Mouse (Mus musculus) left cerebral cortex, adult 9 months (tissue): ENCODE results near the gene Gm13271.
"Not testable (repeated sequence)": the region's sequence is repeated elsewhere in the genome, so short reads cannot be mapped to it uniquely, and the experiment has no call there.

Experiments used
- DNase-seq, 2 experiments: peaks; one replicate each; pipeline ENCODE4 v3.0.0; 2022; ENCODE audit warnings: low spot score in 2 of 2

Gene Gm13271

DNA sequence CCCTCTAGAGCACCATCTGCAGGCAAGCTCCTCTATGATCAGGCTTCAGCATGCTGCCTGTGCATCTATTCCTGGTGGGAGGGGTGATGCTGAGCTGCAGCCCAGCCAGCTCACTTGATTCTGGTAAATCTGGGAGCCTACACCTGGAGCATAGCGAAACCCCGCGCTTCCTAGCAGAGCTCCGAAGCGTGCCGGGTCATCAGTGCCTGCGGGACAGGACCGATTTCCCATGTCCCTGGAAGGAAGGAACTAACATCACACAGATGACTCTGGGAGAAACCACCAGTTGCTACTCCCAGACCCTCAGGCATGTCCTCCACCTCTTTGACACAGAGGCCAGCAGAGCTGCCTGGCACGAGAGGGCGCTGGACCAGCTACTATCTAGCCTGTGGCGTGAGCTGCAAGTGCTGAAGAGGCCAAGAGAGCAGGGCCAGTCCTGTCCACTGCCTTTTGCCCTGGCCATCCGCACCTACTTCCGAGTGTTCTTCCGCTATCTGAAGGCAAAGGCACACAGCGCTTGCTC lies at the start of gene Gm13271:
Gene Gm13271, plus strand, starts transcription at position 51 of the 523 bp plus-strand sequence.
- peak; percentile 72 to 76 for DNase-seq

DNA sequence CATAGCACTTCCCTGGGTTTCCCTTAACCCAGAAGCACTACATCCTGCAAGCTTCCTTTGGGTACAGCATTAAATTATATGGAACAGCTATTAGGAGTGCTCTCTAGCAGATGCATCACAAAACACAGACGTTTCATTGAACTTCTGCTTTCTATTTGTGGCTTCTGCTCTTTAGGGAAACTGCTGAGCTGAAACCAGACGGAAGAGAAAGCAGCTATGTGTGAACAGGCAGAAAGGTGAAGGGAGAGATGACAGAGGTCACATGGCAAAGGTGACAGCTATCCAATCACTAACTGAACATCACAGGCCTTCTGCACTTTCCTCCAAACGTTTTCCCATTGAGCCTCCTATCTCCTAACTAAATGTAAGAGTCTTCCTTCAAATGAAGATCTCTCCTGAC lies 48.7 kb upstream of the Gm13271 start:
- DNase-seq: no peak

DNA sequence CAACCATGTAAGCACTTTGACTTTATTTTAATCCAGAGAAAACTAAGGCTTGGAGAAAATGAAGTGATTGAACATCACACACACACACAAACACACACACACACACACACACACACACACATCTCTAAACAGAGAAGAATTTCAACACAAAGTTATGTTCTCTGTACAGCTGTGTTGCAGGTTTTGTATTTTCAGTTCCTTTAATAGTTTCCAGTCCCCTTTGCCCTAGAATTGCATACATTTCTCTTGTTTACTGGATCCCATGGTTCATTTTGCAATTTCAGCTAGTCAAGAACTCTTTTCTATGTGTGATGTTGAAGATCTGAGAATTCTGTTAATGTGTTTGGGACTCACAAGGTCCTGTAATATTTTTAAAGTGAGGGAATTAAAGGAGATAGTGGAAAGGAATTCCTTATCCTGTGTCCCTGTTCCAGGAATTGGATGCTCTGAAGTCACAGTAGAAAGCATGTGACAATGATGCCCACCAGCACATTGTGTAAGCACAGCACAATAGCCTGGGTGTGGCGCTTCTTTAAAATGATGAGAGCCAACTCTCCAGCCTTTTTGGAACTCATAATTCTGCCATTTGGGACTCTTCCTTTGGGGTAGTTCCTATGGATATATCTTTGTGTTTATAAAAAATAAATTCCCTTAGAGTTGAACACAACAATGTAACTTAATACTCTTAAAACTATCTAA lies 47.4 kb upstream of the Gm13271 start:
- no peak for DNase-seq

DNA sequence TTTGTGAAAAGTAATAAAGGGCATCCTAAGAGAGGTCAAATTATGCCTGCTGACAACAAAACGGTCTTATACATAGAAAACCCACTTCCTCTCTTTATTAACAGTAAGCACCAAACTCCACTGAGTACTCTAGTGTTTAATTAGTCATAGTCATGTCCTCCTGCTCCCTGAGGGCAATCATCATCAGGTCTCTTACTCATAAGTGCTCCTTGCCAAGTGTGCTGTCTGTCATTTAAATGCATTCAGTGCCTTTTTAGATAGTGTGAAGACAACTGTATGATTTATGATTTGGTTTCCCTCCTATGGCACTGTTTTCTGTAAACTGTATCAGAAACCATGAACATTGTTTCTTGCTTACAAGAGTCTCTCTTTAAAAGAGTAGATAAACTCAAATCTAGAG lies 40.4 kb upstream of the Gm13271 start:
- DNase-seq: no peak

DNA sequence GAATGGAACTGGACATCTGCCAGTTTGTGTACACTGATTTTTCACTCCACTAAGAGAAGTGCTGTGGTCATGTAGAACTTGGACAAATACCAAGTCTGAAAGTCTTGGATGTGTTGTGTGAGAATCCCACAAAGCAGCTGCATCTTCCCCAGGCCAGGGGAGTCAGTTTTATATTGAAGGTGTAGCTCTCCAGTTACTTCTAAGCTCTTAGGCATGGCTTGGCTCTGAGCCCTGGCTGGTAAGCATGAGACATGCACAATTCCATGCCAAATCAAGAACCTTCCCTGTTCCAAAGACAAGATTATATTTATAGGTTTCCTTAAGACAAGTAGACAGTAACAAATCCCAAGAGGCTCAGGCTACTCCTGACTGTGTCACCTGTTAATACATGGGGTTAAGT lies 39.6 kb upstream of the Gm13271 start:
- DNase-seq: no peak

DNA sequence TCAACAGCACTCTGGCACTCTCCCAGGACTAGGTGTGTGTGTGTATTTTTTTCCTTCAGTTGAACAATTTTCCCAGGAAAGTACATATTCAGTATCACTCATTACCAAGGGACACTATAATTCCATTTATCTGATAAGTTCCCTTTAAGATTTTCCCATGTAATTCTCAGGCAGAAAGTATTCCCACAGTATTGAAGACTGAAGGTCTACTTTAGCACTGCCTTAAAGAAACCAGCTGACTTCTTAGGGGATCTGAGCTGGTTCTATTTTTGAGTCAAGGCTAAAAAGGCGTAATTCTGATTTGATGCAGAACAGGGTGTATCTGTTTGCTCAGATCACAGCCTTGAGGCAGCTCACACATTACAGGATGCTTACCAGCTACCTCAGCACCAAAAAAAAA lies 36.0 kb upstream of the Gm13271 start:
- DNase-seq: no peak

DNA sequence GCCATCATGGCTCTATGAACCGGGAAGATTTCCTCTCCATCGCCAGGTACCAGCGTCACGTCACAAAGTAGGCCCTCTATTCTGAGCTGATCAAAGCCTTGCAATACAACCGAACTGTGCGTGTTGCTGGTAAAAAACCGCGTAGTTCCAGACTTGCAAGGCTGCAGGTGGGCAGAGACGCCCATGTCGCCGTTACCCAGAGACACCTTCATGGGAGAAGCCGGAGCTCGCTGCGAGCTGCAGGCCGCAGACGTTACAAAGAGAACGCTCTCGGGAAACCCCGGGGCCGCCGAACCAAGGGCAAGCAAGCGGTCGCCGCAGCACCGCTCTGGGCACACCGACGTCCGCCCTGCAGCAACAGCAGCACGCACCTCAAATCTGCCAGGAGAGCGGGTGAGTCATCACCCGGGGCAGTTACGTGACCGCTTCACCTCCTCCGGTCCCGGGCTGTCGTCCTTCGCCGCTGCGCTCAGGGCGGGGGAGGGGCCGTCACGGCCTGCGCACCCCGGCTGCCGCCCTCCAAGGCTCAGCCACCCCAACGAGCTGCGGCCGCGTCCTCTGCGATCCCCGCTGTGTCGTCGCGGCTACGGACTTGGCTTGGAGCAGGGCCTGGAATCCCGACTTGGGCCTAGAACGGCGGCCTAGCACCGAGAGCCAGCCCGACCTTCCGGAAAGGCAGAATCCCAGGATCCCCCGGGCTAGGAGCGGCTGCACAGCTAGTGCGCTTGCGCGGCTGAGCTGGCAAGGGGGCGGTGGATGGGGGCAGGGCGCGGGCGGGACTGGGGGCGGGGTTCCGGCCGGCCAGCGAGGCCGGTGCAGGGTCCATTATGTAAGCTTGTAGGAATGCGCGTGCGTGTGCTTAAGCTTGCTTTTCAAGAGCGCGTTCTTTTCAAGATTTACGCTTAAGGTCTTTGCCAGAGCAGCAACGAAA lies 32.6 kb upstream of the Gm13271 start, which contains the start of the genes Gm26566 and Klhl9:
Gene Gm26566, plus strand, starts transcription at position 15 of the 931 bp plus-strand sequence.
Gene Klhl9, minus strand, starts transcription at position 675 of the 931 bp plus-strand sequence.
- peak; percentile 61 to 84 for DNase-seq

DNA sequence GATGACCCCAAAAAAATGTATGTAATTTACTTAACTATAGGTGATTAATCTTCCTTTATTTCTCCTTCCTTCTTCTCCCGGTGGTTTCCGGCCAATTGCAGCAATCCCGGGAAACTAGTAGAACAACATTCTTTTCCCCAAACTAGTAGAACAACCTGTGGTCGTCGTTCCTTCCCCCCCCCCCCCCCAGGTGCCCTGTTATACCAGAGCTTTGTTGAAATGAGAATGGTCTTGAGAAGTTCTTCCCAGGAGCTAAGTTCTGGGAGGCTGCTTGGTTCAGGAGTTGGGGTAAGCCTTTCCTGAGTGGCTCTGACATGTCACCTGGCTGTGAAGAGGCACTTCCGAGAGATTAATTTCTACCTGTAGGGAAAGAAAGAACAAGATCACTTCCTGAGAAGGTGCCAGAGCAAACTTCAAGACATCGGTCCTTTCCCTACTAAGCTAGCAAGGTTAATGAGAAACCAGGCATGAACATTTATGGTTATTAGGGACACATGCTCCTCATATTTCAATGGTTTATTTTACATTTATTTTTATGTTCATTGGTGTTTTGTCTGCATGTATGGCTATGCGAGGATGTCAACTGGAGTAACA lies 31.1 kb upstream of the Gm13271 start:
- no peak for DNase-seq

DNA sequence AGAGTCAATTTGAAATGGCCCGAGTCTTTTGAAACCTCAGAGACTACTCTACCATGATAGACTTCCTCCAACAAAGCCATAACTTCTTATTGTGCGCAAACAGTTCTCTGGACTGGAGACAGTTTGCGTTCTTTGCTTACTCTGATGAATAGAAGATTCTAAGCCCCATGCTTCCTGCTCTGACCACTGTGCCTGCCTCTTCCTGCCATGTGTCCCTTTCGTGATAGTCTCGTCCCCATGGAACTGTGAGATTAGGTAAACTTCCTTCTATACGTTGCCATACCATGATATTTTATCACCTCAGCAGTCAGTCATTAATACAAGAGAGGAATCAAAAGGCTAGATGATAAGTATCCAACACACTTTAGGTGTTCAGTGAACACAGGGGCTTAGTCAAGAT lies 27.9 kb upstream of the Gm13271 start:
- DNase-seq: no peak

DNA sequence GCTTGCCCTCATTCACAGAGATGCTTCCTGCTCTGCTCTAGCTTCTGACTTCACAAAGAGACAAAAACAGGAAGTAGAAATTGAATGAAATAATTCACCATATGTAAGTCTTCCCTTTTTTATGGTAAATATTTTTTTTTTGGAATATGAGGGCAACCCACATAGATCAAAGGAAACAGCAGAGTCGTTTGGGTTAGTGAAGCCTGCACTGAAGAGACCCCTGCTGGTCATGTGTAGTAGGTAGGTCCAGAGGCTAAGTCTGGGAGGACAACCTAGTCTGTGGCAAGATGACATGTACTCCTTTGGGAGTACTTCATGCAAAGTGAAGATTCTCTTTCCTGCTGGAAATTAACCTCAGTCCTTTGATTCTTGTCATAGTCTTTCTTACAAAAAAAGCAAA lies 27.3 kb upstream of the Gm13271 start:
- no peak for DNase-seq

DNA sequence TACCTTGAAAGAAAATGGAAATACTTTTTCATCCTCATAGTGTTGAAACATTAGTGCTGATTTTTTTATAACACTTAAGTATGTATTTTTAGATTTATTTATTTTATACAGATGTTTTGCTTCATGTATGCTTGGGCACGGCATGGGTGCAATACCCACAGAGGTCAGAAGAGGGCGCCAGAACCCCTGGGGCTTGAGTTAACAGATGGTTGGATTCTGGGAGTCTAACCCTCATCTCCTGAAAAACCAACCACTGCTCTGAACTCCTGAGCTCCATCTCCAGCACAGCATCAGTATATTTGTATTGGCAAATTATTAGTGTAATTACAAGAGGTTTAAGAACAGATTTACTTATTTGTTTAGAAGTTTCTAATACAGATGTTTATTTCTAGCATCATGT lies 16.2 kb upstream of the Gm13271 start:
- peak in 1 of 2 experiments; percentile 62 for DNase-seq

DNA sequence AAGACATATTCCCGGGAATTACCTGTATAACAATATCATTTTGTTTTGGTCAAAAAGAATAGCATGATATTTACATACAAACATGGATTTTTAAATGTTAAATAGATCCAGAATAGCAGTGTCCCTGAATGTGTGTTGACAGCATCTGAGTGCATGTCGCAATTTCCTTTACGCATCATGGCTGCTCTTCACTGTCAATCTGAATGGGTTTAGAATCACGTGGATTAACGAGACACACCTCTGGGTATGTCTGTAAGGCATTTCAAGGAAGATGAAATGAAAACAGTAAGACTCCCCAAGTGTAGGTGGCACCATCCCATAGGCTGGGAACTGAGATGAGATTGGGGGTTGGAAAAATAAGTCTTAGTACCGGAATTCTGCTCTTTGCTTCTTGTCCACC lies 15.6 kb upstream of the Gm13271 start:
- no peak for DNase-seq

DNA sequence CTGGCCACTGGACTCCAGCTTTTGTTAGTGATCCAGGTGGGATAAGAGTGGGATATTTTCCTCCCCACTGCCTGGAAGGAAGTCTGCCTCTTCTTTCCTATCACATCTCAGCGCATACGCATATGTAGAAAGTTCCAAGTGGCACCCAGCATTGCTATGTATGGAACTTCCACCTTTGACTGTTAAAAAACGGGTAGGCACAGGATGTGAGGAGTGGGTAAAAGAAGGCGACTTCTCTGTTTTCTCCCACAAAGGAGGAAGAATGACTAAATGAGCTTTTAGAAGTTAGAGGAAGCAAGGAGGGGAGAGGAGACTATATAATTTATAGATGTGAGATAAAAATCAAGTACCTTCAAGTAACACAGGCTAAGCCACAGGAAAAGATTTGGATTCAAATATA lies 13.2 kb upstream of the Gm13271 start:
- DNase-seq: no peak

DNA sequence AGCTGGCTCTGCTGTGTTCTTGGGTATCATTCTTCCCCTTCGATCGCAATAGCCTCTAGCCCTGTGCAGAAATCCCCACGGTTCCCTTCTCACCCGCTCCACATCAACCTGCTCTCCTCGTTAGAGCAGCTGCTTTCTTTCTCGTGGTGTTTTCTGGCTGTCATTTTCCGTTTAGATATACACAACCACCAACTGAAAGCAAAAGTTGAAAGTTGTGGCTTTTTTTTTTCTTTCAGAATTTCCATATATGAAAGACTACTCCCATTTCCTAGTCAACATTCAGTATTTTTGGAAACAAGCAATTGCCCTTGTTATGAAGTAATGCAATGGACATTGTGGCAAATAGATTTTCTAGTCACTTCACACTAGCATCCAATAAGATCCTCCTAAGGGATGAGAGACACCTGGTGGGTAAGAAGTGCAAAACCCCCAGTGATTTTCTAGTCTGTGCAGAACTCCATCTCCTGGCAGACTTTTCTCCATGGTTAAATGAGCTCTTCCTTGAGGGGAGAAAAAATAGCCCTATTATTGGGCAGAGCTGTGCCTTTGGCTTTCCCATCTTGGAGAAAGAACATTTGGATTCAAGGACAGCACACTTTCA lies 11.8 kb upstream of the Gm13271 start:
- no peak for DNase-seq

DNA sequence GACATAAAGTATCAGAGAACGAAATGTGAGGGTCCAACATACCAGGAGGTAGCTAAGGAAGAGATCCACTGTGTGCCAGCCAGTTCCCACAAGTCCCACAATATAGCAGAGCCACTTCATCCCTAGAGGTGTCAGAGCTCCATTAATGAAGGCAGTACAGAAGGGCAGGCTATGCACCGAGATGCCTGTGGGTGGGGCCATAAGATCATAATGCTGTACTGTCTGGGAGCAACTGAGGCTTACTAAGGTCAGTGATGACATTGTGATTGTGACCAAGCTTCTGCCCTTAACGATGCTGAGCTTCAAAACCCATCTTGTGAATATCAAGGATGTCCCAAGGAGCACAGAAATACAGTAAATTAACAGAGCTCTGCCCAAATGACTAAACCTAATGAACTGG lies 10.5 kb upstream of the Gm13271 start:
- no peak for DNase-seq

DNA sequence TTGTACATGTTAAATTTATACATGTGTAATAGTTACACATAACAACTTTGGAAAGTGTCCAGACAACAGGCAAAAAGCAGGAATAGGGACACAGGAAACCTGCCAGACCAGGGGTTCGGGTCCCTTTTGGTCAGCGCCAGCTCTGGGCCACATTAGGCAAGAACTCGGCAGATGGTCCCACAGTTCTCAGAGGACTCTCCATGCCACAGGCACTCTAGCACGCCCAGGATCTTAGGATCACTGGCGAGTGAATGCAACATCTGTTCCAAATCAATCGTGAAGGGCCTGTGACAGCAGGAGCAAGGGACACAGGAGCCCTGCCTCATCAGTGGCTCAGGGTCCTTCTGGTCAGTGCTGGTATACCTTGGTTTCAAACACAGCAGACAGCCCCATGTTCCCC lies 4.7 kb upstream of the Gm13271 start:
- no peak for DNase-seq

DNA sequence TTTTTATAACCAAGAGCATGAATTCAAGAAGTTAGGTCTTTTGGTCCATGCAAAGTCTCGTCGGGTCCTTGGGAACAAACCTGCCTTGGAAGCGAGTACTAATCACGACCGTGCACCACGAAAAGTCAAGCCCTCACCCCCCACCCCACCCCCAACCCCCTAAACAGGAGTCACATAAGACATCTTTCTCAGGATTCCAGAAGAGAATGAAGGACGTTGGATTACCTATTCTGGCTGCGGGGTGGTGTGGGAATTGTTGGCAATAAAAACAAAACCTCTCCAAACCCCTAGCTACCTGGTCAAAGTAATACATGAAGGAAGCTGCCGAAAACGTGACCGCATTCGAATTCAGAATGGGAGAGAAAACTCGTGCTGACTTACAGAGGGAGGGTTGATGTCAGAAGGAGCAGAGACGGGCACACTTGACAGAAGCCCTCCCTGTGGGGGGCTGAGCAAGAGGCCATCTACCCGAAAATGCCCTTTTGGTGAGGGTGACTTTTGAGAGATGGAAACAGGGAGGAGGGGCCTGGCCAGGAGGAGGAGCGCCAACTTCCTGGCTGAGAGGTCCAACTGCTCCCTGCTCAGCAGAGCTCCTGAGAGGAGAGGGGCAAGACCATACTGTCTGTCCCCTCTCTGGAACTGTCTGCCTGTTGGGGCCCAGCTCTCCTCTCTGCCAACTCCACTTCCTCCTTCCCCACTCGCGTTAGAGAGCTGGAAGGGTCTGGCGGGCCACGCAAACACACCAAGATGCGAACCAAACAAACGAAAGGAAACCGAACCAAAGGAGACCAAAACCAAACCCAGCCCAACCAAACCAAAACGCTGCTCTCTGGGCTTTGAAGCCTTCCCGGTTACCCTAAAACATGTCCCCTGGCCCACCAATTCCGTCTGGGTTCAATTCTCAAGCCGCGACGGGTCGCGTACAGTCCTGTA lies 2.2 kb downstream of the Gm13271 start:
- not testable (repeated sequence) for DNase-seq

DNA sequence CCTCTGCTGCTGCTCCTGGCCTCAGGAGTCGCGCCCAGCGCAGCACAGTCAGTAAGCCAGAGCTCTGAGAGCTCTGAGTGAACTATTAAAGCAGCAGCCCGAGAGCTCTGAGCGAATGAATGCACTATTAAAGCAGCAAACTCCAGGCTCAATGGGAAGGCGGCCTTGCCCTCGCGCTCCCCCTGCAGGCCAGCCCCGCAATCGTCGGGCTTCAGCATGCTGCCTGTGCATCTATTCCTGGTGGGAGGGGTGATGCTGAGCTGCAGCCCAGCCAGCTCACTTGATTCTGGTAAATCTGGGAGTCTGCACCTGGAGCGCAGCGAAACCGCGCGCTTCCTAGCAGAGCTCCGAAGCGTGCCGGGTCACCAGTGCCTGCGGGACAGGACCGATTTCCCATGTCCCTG lies 3.0 kb downstream of the Gm13271 start:
- DNase-seq: peak; percentile 87 to 96

DNA sequence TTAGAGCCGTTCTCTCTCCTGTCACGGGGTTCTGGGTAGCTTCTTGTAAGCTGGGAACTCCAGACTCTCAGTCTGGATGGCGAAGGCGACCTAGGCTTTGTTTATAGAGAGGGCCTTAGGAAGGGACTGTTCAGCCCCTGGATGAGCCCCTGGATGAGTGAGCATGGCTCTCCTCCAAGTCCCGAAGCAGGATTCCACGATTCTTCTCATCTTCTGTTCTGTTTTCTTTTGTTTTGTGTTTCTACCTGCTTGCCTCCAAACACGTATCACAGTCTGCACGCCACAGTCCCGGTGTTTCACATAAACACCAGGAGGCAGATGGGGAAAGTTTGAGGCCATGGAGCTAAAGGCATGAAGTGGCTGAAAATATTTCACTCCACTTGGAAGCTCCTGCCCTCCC lies 4.1 kb downstream of the Gm13271 start:
- DNase-seq: peak in 1 of 2 experiments; percentile 21

DNA sequence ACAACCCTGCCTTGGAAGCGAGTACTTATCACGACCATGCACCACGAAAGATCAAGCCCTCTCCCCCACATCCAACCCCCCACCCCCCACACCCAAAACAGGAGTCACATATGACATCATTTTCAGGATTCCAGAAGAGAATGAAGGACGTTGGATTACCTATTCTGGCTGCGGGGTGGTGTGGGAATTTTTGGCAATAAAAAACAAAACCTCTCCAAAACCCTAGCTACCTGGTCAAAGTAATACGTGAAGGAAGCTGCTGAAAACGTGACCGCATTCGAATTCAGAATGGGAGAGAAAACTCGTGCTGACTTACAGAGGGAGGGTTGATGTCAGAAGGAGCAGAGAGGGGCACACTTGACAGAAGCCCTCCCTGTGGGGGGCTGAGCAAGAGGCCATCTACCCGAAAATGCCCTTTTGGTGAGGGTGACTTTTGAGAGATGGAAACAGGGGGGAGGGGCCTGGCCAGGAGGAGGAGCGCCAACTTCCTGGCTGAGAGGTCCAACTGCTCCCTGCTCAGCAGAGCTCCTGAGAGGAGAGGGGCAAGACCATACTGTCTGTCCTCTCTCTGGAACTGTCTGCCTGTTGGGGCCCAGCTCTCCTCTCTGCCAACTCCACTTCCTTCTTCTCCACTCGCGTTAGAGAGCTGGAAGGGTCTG lies 5.1 kb downstream of the Gm13271 start, which contains the start of gene Gm13283:
Gene Gm13283, plus strand, starts transcription at position 510 of the 659 bp plus-strand sequence.
- DNase-seq: peak in 1 of 2 experiments; percentile 57
